Mouse (Mus musculus) bone marrow, adult 2 months (tissue): ENCODE measurements at regions not wholly inside any gene's neighbourhood (a gene's known extent, or its start where the extent isn't known, plus 50 kb on each side); places are given as distances from the start of the nearest gene placed in this dataset.

ENCODE experiments used
- CTCF ChIP-seq: fragments of 200-500 bp; IDR thresholded peaks from 2 replicates; pipeline ENCODE4 v1.5.1; 2011; ENCODE audit warnings: low read length, control low read depth; ENCODE audit not compliant: control insufficient read depth, insufficient read depth
- POLR2A ChIP-seq: fragments of 200-500 bp; IDR thresholded peaks from 2 replicates; pipeline ENCODE4 v1.6.1; 2011; ENCODE audit warnings: low read depth, mild to moderate bottlenecking, control low read depth, low read length, borderline replicate concordance; ENCODE audit not compliant: control insufficient read depth

- TF ChIP-seq CTCF (no peak), POLR2A (no peak)
These were observed 98.2 kb upstream of the Elac2 start for GRCm38 (mm10) chr11:64880674-64881073.
